Mouse (Mus musculus) lung, postnatal 0 days (tissue): ENCODE results near the gene Gabrr1. TPM values are rescaled to one million over a fixed set of nuclear protein-coding genes. Genes with fewer than 3 reads are reported as not detected.

Experiments used
- ATAC-seq: fragments of 200-750 bp; cut with Nextera tagmentation; 2 replicates; pipeline ENCODE4 v1.8.0; 2017; ENCODE audit warnings: moderate library complexity
- DNase-seq: peaks from one replicate; pipeline ENCODE4 v3.0.0-alpha.2; 2016; ENCODE audit warnings: low spot score
- H3K27ac ChIP-seq: fragments of 300-500 bp; sonication (generic); 2 replicates; pipeline ENCODE4 v1.5.1; 2014; ENCODE audit warnings: antibody characterized with exemption, mild to moderate bottlenecking, low read length, mixed read lengths
- H3K27me3 ChIP-seq: fragments of 300-500 bp; sonication (generic); replicated peaks from 2 replicates; pipeline ENCODE4 v1.6.1; 2014; ENCODE audit warnings: low read length, mixed read lengths; ENCODE audit not compliant: insufficient read depth
- H3K36me3 ChIP-seq: fragments of 300-500 bp; sonication (generic); 2 replicates; pipeline ENCODE4 v1.6.1; 2014; ENCODE audit warnings: low read length, mixed read lengths; ENCODE audit not compliant: insufficient read depth
- H3K4me1 ChIP-seq: fragments of 300-500 bp; sonication (generic); 2 replicates; pipeline ENCODE4 v1.6.1; 2014; ENCODE audit warnings: antibody characterized with exemption, low read depth, low read length, mixed read lengths; ENCODE audit not compliant: insufficient read depth
- H3K4me2 ChIP-seq: fragments of 300-500 bp; sonication (generic); replicated peaks from 2 replicates; pipeline ENCODE4 v1.6.1; 2014; ENCODE audit warnings: low read depth, mild to moderate bottlenecking, low read length, moderate library complexity, mixed read lengths
- H3K4me3 ChIP-seq: fragments of 300-500 bp; sonication (generic); 2 replicates; pipeline ENCODE4 v1.5.1; 2014; ENCODE audit warnings: low read depth, low read length
- H3K9ac ChIP-seq: fragments of 300-500 bp; sonication (generic); replicated peaks from 2 replicates; pipeline ENCODE4 v1.6.1; 2014; ENCODE audit warnings: low read depth, mild to moderate bottlenecking
- H3K9me3 ChIP-seq: fragments of 300-500 bp; sonication (generic); 2 replicates; pipeline ENCODE4 v1.6.1; 2016; ENCODE audit warnings: low read length, mixed read lengths
- CTCF ChIP-seq: IDR thresholded peaks from 2 replicates; pipeline ENCODE4 v1.5.1; 2016; ENCODE audit warnings: antibody characterized with exemption, mild to moderate bottlenecking
- EP300 ChIP-seq: IDR thresholded peaks from 2 replicates; pipeline ENCODE4 v1.6.1; 2016; ENCODE audit warnings: antibody characterized with exemption, mild to moderate bottlenecking, control low read depth
- WGBS: fragments of 180-500 bp; shearing (Covaris S2); extraction: QIAGEN DNeasy Blood & Tissue Kit; methylation state at CpG from one replicate; pipeline ENCODE4 v1.1.7; 2014; 5-methylcytosine and 5-hydroxymethylcytosine counted together
- polyA plus RNA-seq: library from polyadenylated mRNA; unstranded; fragments of >200 nt; fragmentation: Nextera tagmentation; extraction: Ambion mirVana; gene quantifications from 2 replicates; pipeline ENCODE4 v1.2.1, GENCODE M21; 2015

The Gabrr1 gene
- polyA plus RNA-seq, 1 experiment from 2014 or later = not detected

DNA sequence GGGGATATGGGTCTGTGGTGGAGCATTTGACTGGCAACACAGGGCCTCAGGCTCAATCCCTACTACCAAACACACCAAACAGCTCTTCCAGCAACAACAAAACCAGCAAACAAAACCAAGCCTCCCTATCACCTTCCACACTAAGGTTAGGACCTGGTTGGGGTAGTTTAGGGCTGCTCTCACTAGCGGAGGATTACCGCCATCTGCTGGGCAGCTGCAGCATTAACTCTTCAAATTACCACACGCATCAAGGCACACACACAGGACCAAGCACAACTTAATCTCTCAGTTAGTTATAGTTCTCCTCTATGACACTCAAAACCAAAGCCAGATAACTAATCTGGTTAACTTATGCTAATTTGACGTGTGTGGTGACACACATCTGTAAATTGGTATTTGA is 72.4 kb downstream of the Gabrr1 start:
- H3K9me3 ChIP-seq = no peaks in the 10 kb centered on the region
- H3K9ac ChIP-seq = no peak overlapping the region
- WGBS = 5% methylated on average over 4 of the region's 4 CpGs
- ATAC-seq (0 out of 2 replicates have a peak, but pooled peaks have one; percentile 30), DNase-seq (peak; percentile 49)
- no peaks in the 10 kb centered on the region for H3K27me3 ChIP-seq
- no peak overlapping the region for H3K4me2 ChIP-seq
- no peak for TF ChIP-seq EP300
- TF ChIP-seq CTCF = peak; percentile 80
- no peaks in the 10 kb centered on the region for H3K4me1 ChIP-seq
- no peak overlapping the region for H3K4me3 ChIP-seq
- H3K36me3 ChIP-seq = no peaks in the 10 kb centered on the region
- no peak overlapping the region for H3K27ac ChIP-seq

DNA sequence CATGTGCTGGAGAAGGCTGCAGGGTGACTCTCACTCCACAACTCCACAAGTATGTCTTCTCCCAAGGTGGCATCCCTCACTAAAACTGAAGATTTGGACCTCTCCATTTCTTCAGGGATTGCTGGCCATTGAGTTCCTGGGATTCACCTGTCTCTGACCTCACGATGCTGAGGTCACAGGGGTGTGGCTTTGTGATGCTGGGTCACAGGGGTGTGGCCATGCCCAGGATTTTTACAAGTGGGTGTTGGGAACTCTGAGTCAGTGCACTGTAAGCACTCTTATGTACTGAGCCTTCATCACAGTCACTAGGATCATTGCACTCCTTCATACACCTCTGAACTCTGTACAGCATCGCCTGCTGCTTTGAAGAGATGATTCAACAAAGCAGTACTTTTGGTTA is 75.2 kb downstream of the Gabrr1 start:
- no peak overlapping the region for H3K27ac ChIP-seq
- DNase-seq (no peak), ATAC-seq (no peak; the same call in 1 of the 2 replicates)
- H3K36me3 ChIP-seq = no peaks in the 10 kb centered on the region
- TF ChIP-seq EP300 = no peak
- no peak for TF ChIP-seq CTCF
- no peak overlapping the region for H3K4me3 ChIP-seq
- 48% methylated on average over 2 of the region's 2 CpGs for WGBS
- no peak overlapping the region for H3K4me2 ChIP-seq
- no peak overlapping the region for H3K9ac ChIP-seq
- H3K4me1 ChIP-seq = no peaks in the 10 kb centered on the region
- no peaks in the 10 kb centered on the region for H3K27me3 ChIP-seq
- H3K9me3 ChIP-seq = no peaks in the 10 kb centered on the region

DNA sequence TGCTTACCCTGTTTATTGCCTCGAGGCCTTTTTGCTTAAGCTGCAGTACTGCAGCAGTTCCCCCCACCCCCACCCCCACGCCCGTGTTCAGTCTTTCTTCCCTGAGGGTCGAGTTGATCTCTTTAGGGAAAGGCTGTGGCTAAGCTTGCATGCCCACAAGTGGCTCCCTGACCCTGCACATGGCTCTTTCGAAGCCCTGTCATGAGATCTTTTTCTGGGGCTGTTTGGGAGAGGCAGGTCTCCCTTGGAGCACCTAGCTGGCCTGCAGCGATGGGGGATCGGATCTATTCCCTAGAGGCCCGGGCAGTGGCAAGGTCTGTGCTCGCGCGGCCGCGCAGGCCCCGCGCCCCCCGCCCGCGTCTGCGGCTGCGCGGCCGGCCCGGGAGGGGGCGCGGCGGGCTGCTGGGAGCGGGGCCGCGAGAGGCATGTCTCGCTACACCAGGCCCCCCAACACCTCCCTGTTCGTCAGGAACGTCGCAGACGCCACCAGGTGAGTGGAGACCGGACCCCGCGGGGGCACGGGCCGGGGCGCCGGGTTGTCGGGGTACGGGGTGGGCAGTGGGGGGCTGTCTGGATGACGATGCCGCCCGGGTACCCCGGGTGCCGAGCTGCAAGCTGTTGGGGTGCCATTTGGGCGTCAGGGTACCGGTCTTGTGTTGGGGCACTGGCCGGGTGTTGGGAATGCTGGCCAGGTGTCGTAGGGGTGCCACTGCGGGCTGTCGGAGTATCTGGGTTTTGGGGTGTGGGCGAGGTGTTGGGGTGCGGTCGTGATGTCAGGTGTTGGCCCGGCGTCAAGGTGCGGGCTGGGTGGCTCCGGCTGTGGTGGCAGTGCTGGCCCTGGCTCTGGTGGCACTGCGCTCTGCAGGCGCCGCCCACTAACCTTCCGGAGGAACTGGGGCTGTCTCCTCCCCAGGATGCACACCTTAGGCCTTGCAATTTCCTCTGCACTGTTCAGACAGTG is 76.8 kb downstream of the Gabrr1 start, which contains the start of gene Srsf12:
Gene Srsf12 (plus strand): TSS at position 111 of the 961 bp plus-strand sequence.
- peak; percentile 60 for ATAC-seq
- H3K4me2 ChIP-seq = peak within 1 kb of the TSS; percentile 98
- no peaks in the 10 kb centered on the region for H3K36me3 ChIP-seq
- no peak within 1 kb of the TSS for H3K27ac ChIP-seq
- H3K27me3 ChIP-seq = no peaks in the 10 kb centered on the region
- no peaks in the 10 kb centered on the region for H3K4me1 ChIP-seq
- 2% methylated on average over 47 of the region's 65 CpGs for WGBS
- H3K9ac ChIP-seq = peak within 1 kb of the TSS; percentile 46; the same call in 1 of the 2 replicates
- no peaks in the 10 kb centered on the region for H3K9me3 ChIP-seq
- TF ChIP-seq EP300 (no peak), CTCF (no peak)
- DNase-seq = peak; percentile 8
- H3K4me3 ChIP-seq = peak within 1 kb of the TSS; percentile 47

Other genes starting within 250 kb of the Gabrr1 start
- gene Ankrd6, start 181.7 kb upstream of the Gabrr1 start, polyA plus RNA-seq = 1.2 and 1.3 TPM in 2 replicates
- gene Rragd, start 149.5 kb upstream of the Gabrr1 start, polyA plus RNA-seq = 5.6 and 7.8 TPM in 2 replicates
- gene Ube2j1, start 101.1 kb upstream of the Gabrr1 start, polyA plus RNA-seq = 36.4 and 36.8 TPM in 2 replicates
- 0.14 and 0.27 TPM in 2 replicates for gene Gabrr2, start 69.5 kb upstream of the Gabrr1 start, polyA plus RNA-seq
- 0.70 and 0.86 TPM in 2 replicates for gene Pm20d2, start 57.2 kb downstream of the Gabrr1 start, polyA plus RNA-seq
- gene Srsf12, start 76.5 kb downstream of the Gabrr1 start, polyA plus RNA-seq = 0.16 and 0.31 TPM in 2 replicates
- gene Pnrc1, start 157.6 kb downstream of the Gabrr1 start, polyA plus RNA-seq = 153 and 169 TPM in 2 replicates
- 9.4 and 10.5 TPM in 2 replicates for gene Rngtt, start 177.8 kb downstream of the Gabrr1 start, polyA plus RNA-seq